Mouse (Mus musculus) splenic B cell, adult 2 months (primary cell): ENCODE results near the gene Llgl2.

Source experiments
- DNase-seq: peaks from one replicate; pipeline ENCODE4 v3.0.0-alpha.2; 2011; ENCODE audit warnings: low read depth, low spot score
- H3K27me3 ChIP-seq: 2 replicates; pipeline ENCODE4 v1.6.1; 2012; ENCODE audit warnings: mild to moderate bottlenecking, low read length, moderate library complexity, mixed read lengths; ENCODE audit not compliant: control insufficient read depth, poor library complexity, insufficient read depth, severe bottlenecking
- H3K36me3 ChIP-seq: 2 replicates; pipeline ENCODE4 v1.6.1; 2012; ENCODE audit warnings: mild to moderate bottlenecking, low read length, moderate library complexity, mixed read lengths; ENCODE audit not compliant: control insufficient read depth, poor library complexity, insufficient read depth, severe bottlenecking

Gene Llgl2

DNA sequence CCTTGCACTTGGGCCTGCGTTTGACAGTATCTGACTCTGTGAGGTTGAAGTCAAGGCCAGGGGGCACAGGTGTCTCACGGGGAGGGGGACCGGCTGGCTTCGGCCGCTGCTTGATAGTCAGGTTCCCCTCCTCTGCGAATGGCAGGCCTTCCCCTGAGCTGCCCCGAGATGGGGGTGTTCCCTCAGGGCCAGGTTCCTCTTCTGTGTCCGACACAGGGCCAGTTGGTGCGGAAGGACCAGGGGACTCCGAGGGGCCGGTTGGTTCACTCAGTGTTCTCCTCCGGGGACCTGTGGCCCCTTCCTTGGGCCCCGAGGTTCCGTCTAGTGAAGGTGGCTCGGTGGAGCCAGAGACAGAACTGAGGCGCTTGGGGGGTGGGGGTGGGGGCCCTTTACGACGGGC lies 22.9 kb upstream of the Llgl2 start:
- Histone ChIP-seq H3K36me3 (peaks cover 16% of the 10 kb centered on the region), H3K27me3 (no peaks in the 10 kb centered on the region)
- DNase-seq: no peak

DNA sequence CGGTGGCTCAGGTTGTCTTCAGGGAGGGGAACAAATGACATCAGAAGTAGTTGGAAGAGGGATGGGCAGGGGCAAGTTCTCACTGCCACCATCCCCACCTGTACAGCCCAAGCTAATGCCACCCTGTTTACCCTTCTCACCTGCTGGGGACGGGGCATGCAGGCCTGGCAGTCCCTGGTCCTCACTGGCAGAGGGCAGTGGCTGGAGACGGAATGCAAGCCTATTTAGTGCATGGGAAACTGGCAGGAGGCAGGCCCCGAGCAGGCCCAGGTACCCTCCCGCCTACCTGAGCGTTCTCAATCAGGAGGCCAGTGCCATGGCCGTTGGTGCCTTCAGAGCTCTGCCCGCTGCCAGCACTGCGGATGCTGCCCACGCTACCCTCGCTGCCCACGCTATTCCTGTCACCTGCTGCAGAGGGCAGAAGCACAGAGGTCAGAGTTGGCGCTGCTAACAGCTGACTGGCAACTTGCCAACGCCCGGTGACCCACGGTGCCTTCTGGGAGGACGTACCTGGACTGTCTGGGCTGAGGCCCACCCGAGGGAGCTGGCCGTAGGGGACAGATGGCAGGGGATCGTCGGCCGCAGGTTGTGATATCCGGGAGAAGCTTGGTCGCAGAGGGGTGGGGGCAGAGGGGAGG lies 20.7 kb upstream of the Llgl2 start:
- no peaks in the 10 kb centered on the region for H3K27me3 ChIP-seq
- no peak for DNase-seq
- H3K36me3 ChIP-seq: peaks cover 5% of the 10 kb centered on the region; the same call in 1 of the 2 replicates

DNA sequence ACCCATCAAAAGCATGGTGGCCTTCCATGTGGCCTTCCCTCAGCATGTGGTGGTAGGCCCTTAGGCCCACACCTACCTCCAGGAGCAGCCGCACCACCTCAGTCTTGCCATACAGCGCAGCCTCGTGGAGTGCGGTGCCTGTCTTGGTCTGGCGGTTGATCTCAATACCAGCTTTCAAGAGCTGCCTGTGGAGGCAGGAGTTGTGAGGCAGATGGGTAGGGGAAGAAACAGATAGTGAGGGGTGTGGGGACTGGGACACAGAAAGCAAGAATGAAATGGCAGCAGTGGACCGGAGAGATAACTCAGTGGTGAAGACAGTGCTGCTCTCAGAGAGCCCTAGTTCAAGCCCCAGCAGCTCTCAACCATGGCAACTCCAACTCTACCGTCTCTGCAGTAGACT lies 18.8 kb upstream of the Llgl2 start:
- no peak for DNase-seq
- H3K27me3 ChIP-seq: no peaks in the 10 kb centered on the region
- no peaks in the 10 kb centered on the region for H3K36me3 ChIP-seq

DNA sequence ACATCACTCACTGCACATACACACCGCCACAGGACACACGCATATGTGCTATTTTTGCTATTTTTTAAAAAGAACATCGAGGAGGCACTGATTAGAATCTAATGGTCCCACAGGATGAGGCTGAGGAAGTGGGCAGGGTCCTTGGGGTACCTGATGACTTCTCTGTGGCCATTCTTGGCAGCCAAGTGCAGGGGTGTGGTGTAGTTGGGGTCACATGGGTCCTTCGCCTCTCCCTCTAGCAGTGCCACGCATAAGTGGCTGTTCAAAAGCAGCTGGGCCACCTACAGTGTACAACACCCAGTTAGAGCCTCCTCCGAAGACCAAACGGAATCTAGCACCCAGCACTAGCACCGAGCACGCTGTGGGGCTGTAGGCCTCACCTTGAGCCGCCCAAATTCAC lies 17.7 kb upstream of the Llgl2 start:
- DNase-seq: no peak
- Histone ChIP-seq H3K36me3 (no peaks in the 10 kb centered on the region), H3K27me3 (no peaks in the 10 kb centered on the region)

DNA sequence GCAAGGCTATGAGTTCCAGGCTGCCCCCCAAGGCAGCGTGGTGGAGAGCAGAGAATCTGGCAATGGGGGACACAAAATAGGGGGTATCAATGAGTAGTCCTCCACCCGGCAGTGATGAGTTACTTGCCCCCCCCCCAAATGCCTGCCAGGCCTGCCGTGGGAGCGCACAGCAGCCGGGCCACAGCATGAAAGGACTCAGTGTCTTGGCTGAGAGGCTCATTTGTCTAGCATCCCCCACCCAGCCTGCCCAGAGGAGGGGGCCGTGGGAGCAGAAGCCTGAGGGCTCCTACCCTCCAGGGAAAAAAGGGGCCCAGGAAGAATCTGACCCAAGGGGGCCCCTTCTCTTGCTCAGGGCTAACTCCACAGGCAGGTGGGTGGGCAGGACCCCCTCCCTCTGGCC lies 16.5 kb upstream of the Llgl2 start:
- DNase-seq: no peak
- H3K27me3 ChIP-seq: no peaks in the 10 kb centered on the region
- no peaks in the 10 kb centered on the region for H3K36me3 ChIP-seq

DNA sequence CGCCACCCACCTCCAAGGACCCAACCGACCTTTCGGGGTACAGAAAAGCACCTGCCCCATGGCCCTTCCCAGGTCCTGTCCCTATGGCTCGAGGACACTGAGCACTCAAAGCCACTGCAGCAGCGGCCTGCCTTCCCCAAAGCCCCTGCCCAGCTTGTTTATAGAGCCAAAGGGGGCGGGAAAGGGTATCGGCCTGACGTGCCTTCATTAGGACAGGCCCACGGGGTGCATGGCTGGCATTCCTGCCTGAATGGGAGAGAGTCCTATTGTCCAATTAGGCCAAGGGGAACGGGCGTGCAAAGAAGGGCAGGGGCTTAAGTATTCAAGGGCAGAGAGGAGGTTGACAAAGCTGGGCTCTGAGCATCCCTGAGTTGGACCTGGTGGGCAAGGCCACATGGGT lies 15.9 kb upstream of the Llgl2 start:
- H3K27me3 ChIP-seq: no peaks in the 10 kb centered on the region

DNA sequence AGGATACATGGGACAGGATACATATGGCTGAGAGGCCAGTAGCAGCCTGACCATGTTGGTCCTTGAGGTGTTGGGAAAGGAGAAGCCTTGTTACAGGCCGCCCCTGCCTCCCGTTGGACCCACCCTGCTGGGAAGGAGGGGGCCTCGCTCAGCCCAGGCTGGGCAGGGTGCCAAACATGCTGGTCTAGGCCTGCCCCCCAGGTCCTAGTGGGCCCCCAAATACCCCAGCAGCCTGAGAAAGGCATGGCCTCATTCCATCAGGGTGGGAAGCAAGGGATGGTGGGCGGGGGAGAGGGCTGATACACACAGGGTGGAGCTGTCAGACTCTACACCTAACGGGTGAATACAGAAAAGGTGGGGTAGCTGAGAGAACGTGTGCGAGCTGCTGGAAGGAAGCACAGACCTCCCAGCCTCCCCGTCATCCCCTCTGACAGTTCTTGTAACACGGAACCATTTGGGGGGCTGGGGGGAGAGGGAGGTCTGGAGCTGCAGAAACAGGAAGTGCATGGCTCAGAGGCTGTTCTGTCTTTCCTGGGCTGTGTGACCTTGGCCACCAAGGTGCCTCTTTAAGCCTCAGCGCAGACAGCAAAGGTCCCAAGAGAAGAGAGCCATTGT lies 15.0 kb upstream of the Llgl2 start:
- Histone ChIP-seq H3K36me3 (no peaks in the 10 kb centered on the region), H3K27me3 (no peaks in the 10 kb centered on the region)
- DNase-seq: no peak

More for the DNA sequence above, 15.9 kb upstream of the Llgl2 start:
- no peaks in the 10 kb centered on the region for H3K36me3 ChIP-seq
- DNase-seq: no peak

DNA sequence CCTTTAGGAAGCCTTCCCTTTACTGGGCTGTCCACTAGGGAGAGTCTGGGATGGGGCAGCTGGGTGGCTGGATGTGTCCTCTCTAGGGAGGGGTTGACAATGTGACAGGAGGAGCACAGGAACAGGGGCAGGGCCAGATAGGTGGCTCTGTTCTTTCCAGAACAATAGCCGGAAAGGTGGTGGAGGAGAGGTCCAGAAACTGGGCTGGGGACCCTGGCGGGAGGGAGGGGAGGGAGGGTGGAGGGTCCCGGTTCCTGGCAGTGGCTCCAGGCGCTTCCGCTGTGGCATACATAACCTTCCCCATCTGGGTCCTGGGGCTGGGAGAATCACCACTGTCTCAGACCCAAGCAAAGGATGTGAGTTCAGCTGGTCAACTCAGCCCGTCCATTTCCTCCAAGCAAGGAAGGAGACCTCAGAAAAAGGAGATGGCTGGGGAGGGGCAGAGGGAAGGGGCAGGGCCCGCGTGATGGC lies 14.5 kb upstream of the Llgl2 start:
- Histone ChIP-seq H3K36me3 (no peaks in the 10 kb centered on the region), H3K27me3 (no peaks in the 10 kb centered on the region)
- no peak for DNase-seq

DNA sequence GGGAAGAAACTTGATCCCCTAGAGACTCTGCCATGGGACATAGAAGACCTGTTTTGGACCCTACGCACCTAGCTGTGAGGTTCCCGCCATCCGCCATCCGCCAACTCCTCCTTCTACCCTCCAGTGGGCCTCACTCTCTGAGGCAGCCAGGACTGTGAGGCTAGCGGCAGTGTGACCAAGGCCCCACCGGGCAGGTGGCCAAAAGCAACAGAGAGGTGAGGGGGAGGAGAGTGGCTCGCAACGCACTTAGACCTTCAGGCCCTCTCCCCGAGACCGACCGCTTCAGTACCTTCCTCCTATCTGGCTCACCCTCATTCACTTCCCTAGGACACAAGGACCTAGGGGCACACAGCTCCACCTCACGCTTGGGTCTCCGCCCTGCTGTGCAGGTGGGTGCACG lies 13.5 kb upstream of the Llgl2 start:
- no peak for DNase-seq
- Histone ChIP-seq H3K27me3 (no peaks in the 10 kb centered on the region), H3K36me3 (no peaks in the 10 kb centered on the region)

DNA sequence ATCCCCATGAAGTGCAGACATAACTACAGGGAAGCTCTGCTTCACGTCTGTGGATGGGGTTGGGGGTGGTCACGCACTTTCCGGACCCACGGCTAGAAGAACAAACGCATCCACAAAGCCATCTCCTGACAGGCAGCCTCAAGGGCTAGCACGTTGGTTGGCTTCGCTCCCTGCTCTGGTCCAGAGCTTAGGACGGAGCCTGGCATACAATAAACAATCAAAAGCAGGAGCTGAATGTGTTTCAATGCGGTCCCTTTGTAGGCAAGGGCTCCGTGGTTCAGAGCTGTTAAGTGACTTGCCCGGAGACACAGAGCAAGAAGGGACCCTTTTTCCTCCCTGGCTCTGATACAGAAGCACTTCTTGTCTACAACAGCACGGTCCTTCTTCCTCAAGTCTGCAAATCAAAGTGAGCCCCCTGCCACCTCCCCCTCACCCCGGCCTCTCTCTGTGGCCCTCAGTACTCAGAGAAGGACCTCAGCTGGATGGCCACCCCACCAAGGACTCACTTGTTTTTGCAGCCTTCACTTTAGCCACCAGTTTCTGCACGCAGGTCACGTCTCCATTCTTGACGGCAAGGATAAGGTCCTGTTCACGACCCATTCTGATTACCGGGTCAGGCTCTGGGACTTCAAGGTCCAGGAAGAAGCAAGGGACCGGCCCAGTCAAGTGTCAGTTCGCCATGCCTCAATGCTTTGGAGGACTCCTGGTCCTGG lies 12.3 kb upstream of the Llgl2 start:
- Histone ChIP-seq H3K36me3 (no peaks in the 10 kb centered on the region), H3K27me3 (no peaks in the 10 kb centered on the region)
- DNase-seq: no peak

DNA sequence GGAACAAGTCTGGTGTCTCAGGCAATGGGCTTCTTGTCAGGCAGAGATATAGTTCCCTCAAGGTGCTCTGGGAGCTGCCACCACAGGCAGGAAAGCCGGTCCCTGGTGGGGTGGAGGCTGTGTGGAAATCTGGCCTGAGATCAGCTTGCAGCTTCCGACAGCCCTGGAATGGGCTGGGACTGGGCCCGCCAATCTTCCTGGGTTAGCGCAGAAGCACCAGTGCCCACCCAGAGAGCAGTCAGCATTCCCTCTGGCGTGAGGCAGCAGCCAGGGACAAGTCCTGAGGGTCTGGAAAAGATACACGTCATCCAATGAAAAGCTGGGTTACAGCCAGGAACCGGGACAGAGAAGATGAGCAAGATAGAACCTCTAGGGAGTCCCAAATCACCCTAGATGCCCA lies 11.8 kb upstream of the Llgl2 start:
- Histone ChIP-seq H3K27me3 (no peaks in the 10 kb centered on the region), H3K36me3 (no peaks in the 10 kb centered on the region)
- no peak for DNase-seq

DNA sequence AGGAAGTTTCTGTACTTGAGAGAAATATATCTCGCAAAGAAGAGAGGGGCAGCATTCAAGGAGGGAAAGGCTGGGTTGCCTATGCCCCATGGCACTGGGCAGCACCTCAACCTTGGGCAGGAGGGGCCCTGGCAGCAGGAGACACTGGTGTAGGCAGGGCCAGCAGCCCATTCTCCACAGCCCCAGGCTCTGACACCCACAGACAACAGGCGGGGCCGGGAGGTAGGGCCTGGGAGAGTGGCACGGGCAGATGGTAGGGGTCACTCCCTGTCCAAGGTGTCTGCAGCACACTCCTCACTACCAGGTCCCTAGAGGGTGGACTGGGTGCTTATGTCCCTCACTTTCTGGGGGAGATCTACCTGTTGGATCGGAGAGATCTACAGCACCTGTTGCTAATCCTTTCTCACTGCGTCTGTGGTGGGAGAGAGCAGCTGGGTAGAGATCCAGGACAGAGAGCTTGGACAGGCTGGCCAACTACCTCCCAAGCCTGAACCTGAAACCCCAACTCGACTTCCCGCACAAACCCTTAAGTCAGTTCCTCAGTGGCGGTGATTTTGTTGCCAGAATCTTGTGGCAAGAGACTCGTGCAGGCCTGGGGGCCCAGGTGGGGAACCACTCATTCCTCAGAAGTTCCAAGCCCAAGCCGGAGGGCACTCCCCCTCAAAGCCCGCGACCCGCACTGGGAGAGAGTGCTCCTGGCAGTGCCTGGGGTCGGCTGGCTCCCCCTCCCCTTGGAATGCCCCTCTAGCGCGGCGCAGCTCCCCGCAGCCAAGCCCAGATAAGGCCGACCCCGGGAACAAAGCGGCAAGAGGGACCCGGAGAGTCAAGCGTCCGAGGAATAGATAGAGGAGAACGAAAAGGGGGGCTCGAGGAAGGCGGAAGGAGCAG lies 11.1 kb upstream of the Llgl2 start:
- DNase-seq: peak; percentile 16

DNA sequence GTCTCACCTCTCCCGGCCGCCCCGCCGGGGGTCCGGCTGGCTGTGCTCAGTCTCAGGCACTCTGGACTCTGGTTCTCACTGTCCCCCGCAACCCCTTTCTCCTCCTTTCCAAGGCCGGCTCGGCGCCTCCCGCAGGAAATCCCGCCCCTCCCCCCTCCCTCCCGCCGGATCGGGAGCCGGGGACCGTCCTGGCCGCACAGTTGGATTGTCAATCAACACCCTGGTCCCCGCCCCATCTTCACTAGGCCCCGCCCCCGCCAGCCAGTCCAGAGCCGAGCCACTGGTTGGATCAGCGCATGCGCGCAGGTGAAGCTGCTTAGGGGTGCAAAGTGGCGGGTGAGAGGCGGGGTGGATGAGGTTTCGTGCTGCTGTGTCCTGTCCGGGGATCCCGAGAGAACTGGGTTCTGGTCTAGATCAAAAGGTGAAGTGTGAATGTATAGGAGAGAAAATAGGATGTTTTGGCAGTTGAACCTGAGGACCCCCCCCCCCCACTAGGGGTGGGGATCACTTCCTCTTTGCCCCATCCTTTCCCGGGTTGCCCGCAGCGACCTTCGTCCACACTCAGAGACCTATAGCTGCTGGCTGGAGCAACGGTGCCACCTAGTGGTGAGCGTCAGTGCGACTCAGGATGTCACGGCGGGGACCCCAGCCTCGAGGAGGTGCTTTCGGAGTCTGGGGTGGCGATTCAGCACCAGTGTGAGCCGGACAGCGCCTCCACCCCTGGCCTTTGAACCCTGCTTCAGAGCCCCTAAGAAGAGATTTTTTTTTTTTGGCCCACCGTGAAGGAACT lies 10.1 kb upstream of the Llgl2 start, which contains the start of gene Caskin2:
Gene Caskin2 (minus strand): TSS at position 133 of the 790 bp plus-strand sequence.
- H3K27me3 ChIP-seq: no peaks in the 10 kb centered on the region
- peaks cover 1% of the 10 kb centered on the region; the same call in 1 of the 2 replicates for H3K36me3 ChIP-seq

More for the DNA sequence above, 11.1 kb upstream of the Llgl2 start:
- no peaks in the 10 kb centered on the region for H3K36me3 ChIP-seq
- H3K27me3 ChIP-seq: no peaks in the 10 kb centered on the region

More for the DNA sequence above, 10.1 kb upstream of the Llgl2 start, which contains the start of gene Caskin2:
- peak; percentile 98 for DNase-seq
